Mouse (Mus musculus) heart, embryonic 12.5 days (tissue): Measurements from ENCODE around the gene Arl5a. TPM values are rescaled to one million over a fixed set of nuclear protein-coding genes. Genes with fewer than 3 reads are reported as not detected.

Experiments used
- ATAC-seq: fragments of 200-750 bp; cut with Nextera tagmentation; 2 replicates; pipeline ENCODE4 v1.8.0; 2017; ENCODE audit warnings: moderate TSS enrichment, moderate library complexity; ENCODE audit not compliant: insufficient number of reproducible peaks, low FRiP score
- H3K27ac ChIP-seq: fragments of 300-500 bp; sonication (generic); 2 replicates; pipeline ENCODE4 v1.5.1; 2016; ENCODE audit warnings: mild to moderate bottlenecking, moderate library complexity; ENCODE audit not compliant: poor library complexity, severe bottlenecking
- H3K27me3 ChIP-seq: fragments of 300-500 bp; sonication (generic); replicated peaks from 2 replicates; pipeline ENCODE4 v1.6.1; 2016; ENCODE audit warnings: mild to moderate bottlenecking, moderate library complexity
- H3K36me3 ChIP-seq: fragments of 300-500 bp; sonication (generic); 2 replicates; pipeline ENCODE4 v1.6.1; 2016; ENCODE audit warnings: mild to moderate bottlenecking, moderate library complexity
- H3K4me1 ChIP-seq: fragments of 300-500 bp; sonication (generic); replicated peaks from 2 replicates; pipeline ENCODE4 v1.6.1; 2016; ENCODE audit warnings: mild to moderate bottlenecking
- H3K4me2 ChIP-seq: fragments of 300-500 bp; sonication (generic); 2 replicates; pipeline ENCODE4 v1.6.1; 2016; ENCODE audit warnings: mild to moderate bottlenecking, moderate library complexity
- H3K4me3 ChIP-seq: fragments of 300-500 bp; sonication (generic); 2 replicates; pipeline ENCODE4 v1.5.1; 2016; ENCODE audit warnings: mild to moderate bottlenecking
- H3K9ac ChIP-seq: fragments of 300-500 bp; sonication (generic); 2 replicates; pipeline ENCODE4 v1.6.1; 2016; ENCODE audit warnings: mild to moderate bottlenecking, moderate library complexity
- H3K9me3 ChIP-seq: fragments of 300-500 bp; sonication (generic); replicated peaks from 2 replicates; pipeline ENCODE4 v1.6.1; 2016; ENCODE audit warnings: mild to moderate bottlenecking, moderate library complexity
- WGBS: fragments of 180-500 bp; shearing (Covaris S2); methylation state at CpG from one replicate; pipeline ENCODE4 v1.1.7; 2016; 5-methylcytosine and 5-hydroxymethylcytosine counted together
- polyA plus RNA-seq: library from polyadenylated mRNA; unstranded; fragments of >200 nt; fragmentation: Nextera tagmentation; extraction: Ambion mirVana; gene quantifications from 2 replicates; pipeline ENCODE4 v1.2.1, GENCODE M21; 2016

Arl5a gene
- polyA plus RNA-seq, 1 experiment from 2014 or later, result 86.4 TPM

DNA sequence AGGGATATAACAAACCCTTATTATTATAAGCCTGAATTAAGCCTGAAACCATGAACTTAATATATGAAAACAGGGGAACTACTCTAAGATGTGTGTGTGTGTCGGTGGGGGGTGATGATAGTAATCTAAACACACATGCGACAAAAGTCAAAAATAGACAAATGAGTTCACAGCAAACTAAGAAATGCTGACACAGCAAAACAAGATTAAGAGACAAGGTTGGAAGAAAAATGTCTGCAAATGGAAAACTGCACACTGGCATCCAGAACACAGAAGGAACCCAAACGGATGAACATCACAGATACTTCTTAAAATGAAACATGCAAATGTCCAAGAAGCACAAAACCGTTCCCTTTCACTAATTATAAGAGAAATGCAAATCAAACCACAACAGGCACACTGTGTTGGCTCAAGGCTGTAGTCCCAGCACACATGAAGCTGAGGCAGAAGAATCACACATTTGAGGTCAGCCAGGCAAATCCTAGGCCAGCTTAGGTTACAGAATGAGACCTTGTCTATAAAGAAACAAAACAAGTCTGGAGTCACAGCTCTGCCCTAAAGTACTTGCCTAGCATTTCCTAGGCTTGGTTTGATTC, 15.8 kb upstream of the Arl5a start:
- Histone ChIP-seq H3K9ac (no peak overlapping the region), H3K27ac (no peak overlapping the region), H3K36me3 (no peaks in the 10 kb centered on the region), H3K27me3 (no peaks in the 10 kb centered on the region), H3K4me2 (no peak overlapping the region), H3K4me1 (peaks cover 27% of the 10 kb centered on the region), H3K9me3 (no peaks in the 10 kb centered on the region), H3K4me3 (no peak overlapping the region)
- ATAC-seq, result no peak
- WGBS, result 79% methylated on average over 4 of the region's 4 CpGs

DNA sequence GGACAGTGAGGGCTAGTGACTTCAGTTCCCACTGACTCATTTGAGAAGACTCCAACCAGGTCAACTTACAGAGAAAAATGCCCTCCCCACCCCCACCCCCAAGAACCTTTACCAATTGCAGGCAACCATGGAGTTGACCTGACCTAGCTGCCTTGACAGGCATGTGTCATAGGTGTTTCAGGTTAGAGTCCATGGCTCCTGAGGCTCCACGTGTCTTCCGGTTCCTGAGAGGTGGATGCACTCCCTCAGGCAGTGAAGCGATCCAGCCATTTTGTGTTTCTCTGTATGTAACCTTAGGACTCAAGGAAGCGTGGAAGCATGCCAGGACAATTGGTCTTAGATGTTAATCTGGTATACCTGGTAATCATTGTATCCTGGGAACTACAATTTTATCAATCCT, 13.7 kb upstream of the Arl5a start:
- no peak overlapping the region for H3K27ac ChIP-seq
- peaks cover 27% of the 10 kb centered on the region for H3K4me1 ChIP-seq
- no peak overlapping the region for H3K4me3 ChIP-seq
- no peak overlapping the region for H3K4me2 ChIP-seq
- 0 out of 2 replicates have a peak, but pooled peaks have one; percentile 8 for ATAC-seq
- WGBS, result 89% methylated on average over 4 of the region's 4 CpGs
- no peaks in the 10 kb centered on the region for H3K9me3 ChIP-seq
- H3K9ac ChIP-seq, result no peak overlapping the region
- no peaks in the 10 kb centered on the region for H3K27me3 ChIP-seq
- H3K36me3 ChIP-seq, result no peaks in the 10 kb centered on the region

DNA sequence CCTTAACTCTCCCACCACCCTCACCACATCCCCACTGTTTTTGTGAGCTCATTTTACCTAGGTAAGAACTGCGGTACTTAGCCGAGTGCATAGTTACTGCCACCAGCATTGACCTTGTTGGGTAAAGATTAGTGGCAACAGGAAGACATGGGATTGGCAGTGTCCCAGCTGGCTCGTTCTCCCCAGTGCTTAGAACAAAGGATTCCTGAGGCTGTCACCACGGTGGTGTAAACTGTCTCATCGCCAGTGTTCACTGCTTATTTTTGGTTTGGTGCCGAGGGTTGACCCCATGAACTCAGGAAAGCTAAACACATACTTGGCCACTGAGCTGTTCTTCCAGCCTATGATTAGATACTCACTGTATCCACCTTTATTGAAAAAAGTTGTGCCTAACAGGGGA, 13.3 kb upstream of the Arl5a start:
- no peaks in the 10 kb centered on the region for H3K9me3 ChIP-seq
- 23% methylated on average over 6 of the region's 6 CpGs for whole genome bisulfite sequencing
- H3K4me2 ChIP-seq, result no peak overlapping the region
- no peak overlapping the region for H3K4me3 ChIP-seq
- H3K27me3 ChIP-seq, result no peaks in the 10 kb centered on the region
- H3K27ac ChIP-seq, result peak overlapping the region; percentile 48
- peak; percentile 86 for ATAC-seq
- peaks cover 27% of the 10 kb centered on the region for H3K4me1 ChIP-seq
- H3K36me3 ChIP-seq, result no peaks in the 10 kb centered on the region
- no peak overlapping the region for H3K9ac ChIP-seq

DNA sequence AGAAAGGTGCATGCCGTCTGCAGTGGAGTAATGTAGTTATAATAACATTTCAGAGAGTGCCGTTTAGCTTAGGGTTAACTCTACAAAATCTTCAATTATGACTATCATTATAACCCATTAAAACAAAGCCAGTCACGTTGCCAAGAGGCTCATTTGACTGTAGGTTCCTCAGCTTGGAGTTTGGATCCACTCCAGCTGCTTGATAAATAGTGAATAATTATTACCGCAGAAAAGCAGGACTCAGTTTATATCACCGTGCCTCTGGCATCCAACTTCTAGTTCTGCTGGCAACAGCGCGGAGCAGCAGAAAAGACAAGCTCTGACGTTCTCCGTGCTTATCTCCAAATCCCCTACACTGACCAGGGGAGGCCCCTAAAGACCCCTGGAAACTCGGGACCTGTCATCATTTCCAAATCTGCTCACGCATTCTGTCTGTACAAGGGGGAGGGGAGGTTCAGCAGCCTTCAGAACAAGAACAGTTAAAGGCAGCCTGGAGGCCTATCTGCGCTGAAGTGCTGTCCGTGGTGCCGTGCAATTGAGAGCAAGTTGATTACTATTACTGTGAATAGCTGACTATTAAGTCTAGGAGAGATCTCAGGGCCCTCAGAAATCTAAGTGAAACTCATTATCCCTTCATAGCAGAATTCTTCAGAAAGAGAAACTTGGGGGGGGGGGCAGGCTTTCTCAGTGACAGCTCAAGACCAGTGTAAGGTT, 11.4 kb upstream of the Arl5a start:
- Histone ChIP-seq H3K27ac (no peak overlapping the region), H3K4me1 (peaks cover 20% of the 10 kb centered on the region), H3K27me3 (no peaks in the 10 kb centered on the region), H3K4me3 (peak overlapping the region; percentile 21), H3K9me3 (no peaks in the 10 kb centered on the region), H3K36me3 (no peaks in the 10 kb centered on the region), H3K4me2 (peak overlapping the region; percentile 59), H3K9ac (no peak overlapping the region)
- ATAC-seq, result 0 out of 2 replicates have a peak, but pooled peaks have one; percentile 35
- WGBS, result 30% methylated on average over 14 of the region's 14 CpGs

DNA sequence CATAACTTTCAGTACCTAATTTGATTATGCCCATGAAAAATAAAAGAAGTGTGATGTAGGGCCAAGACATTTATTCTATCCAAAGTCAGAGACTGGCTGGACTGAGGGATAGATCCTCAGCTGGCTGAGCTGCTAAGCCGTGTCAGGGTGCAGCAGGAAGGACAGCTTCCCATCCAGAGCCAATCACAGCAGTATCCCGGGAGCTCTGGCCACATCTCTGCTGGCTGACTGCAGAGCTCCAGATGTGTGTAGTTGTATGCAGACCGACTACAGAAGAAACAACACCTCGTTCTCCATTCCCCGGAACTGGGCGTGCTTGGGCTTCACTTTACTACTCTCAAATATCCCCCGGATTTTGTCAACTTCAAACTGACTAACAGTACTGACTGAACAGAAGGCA, 8.7 kb upstream of the Arl5a start:
- H3K27ac ChIP-seq, result no peak overlapping the region
- peaks cover 14% of the 10 kb centered on the region for H3K4me1 ChIP-seq
- ATAC-seq, result no peak
- H3K36me3 ChIP-seq, result no peaks in the 10 kb centered on the region
- no peak overlapping the region for H3K4me3 ChIP-seq
- H3K4me2 ChIP-seq, result no peak overlapping the region
- no peak overlapping the region for H3K9ac ChIP-seq
- H3K27me3 ChIP-seq, result no peaks in the 10 kb centered on the region
- WGBS, result 56% methylated on average over 7 of the region's 7 CpGs
- H3K9me3 ChIP-seq, result no peaks in the 10 kb centered on the region

DNA sequence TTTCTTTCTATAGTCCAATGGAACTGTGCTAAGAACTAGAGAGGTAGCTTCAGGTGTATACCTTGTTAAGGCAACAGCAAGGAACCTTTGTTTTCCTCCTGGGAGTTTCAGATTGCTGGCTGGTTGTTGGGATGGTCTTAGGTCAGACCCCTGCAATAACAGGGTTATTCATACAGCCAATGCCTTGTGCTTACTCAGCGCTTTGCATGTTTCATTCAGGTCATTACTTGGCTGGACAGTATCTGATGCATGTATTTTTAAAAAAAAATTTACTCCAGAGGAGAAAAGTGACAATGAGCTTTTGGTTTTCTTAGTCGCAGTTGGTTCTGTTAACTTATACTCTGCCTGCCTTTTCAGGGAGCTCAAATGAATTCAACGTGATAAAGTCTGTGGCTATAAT, 2.7 kb upstream of the Arl5a start:
- 75% methylated on average over 3 of the region's 3 CpGs for WGBS
- ATAC-seq, result no peak
- H3K9ac ChIP-seq, result no peak overlapping the region

DNA sequence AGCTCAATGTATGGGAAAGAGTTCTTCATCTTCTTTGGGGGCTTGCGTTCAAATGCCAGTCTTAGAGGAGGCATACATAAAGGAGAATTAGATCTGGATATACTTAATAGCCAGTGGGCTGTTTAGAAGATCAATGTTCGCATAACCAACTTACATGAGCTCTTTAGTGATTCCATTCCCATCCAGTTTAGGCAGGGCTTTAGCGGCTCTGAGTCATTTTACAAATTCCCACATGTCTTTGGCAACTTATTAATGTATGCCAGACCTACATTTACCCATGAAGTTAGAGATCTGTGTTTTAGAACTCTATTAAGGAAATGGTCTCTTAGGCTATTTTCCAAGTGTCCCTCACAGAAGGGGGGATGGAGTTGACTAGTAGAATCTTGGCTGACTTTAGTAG, 1.3 kb upstream of the Arl5a start:
- 0 out of 2 replicates have a peak overlapping the region, but pooled peaks have one; percentile 72 for H3K4me3 ChIP-seq
- H3K27ac ChIP-seq, result no peak overlapping the region
- no peaks in the 10 kb centered on the region for H3K9me3 ChIP-seq
- H3K4me1 ChIP-seq, result peaks cover 21% of the 10 kb centered on the region
- ATAC-seq, result no peak
- 84% methylated on average over 3 of the region's 3 CpGs for WGBS
- H3K27me3 ChIP-seq, result no peaks in the 10 kb centered on the region
- H3K36me3 ChIP-seq, result no peaks in the 10 kb centered on the region
- H3K4me2 ChIP-seq, result peak overlapping the region; percentile 86
- no peak overlapping the region for H3K9ac ChIP-seq

More for the DNA sequence above, 2.7 kb upstream of the Arl5a start:
- Histone ChIP-seq H3K4me2 (no peak overlapping the region), H3K4me1 (peaks cover 9% of the 10 kb centered on the region), H3K27ac (no peak overlapping the region), H3K4me3 (no peak overlapping the region), H3K9me3 (no peaks in the 10 kb centered on the region), H3K36me3 (no peaks in the 10 kb centered on the region), H3K27me3 (no peaks in the 10 kb centered on the region)

DNA sequence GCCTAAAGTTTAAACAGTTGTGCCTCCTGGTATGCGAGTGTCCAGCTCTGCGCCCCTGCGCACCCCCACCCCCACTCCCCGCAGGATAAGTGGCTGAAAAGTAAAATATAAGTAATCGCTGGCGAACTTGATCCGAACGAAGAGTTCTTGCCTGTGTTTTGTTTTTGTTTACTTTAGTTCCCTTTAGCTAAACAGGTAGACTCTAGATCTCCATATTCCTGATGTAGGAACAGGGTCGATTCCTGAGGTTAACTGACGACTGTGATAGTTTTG, 758 bp upstream of the Arl5a start:
- peak overlapping the region; percentile 86 for H3K4me2 ChIP-seq
- H3K36me3 ChIP-seq, result no peaks in the 10 kb centered on the region
- H3K9me3 ChIP-seq, result no peaks in the 10 kb centered on the region
- peak overlapping the region; percentile 67 for H3K27ac ChIP-seq
- peaks cover 25% of the 10 kb centered on the region for H3K4me1 ChIP-seq
- WGBS, result 21% methylated on average over 10 of the region's 10 CpGs
- no peak for ATAC-seq
- H3K27me3 ChIP-seq, result no peaks in the 10 kb centered on the region
- peak overlapping the region; percentile 86 for H3K9ac ChIP-seq
- peak overlapping the region; percentile 72 for H3K4me3 ChIP-seq

DNA sequence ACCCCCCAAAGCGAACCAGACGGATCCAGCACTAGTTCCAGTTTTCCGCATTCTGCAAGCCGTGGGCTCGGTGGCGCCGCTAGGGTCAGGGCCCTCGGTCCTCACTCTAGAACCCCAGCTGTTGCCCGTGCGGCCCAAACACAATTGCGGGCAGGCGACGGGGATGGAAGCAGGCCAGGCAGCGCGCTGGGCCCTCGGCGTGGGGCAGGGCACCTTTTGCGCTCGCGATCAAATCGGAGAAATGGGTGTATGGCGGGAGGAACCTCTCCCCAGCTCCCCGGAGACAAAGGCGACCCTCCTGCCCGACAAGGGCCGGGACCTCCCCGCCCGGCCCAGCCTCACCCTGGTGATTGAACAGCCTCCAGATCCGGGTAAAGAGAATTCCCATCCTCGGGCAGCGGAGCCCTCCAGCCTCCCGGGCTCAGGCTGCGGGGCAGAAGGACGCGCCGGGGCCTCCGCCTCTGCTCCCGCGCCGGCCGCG, 413 bp downstream of the Arl5a start:
- Histone ChIP-seq H3K4me2 (peak overlapping the region; percentile 86), H3K36me3 (no peaks in the 10 kb centered on the region), H3K27me3 (no peaks in the 10 kb centered on the region), H3K9me3 (no peaks in the 10 kb centered on the region), H3K4me3 (peak overlapping the region; percentile 72), H3K4me1 (peaks cover 36% of the 10 kb centered on the region), H3K9ac (peak overlapping the region; percentile 86), H3K27ac (peak overlapping the region; percentile 80)
- under 1% methylated on average over 41 of the region's 42 CpGs for WGBS
- peak; percentile 66 for ATAC-seq

DNA sequence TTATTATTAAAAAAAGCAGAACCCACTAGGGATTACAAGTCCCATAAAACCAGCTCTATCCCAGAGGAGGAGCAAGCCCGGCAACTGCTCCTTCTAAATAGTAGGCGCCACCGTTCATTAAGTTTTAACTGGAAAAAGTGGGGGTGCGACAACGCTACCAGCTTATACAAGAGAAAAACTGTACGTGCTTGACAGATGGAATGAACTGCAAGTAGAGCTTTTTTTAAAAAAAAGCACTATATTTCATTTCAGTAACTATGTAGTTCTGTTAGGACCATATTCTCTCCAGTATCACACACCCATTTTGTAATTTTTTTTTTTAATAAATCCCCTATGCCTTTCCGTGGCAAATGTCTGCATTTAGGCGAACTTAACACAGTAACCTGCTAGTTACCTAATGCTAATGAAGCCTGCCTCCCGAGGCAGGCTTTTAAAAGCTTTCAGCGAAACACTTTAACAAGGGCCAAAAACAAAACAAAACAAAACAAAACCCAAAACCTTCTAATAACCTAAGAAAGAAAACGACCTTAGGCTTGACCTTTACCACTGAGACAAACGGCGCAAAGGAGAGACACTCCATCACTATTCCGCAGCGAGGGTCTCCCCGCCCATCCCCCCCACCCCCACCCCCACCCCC, 972 bp downstream of the Arl5a start:
- Histone ChIP-seq H3K27me3 (no peaks in the 10 kb centered on the region), H3K36me3 (no peaks in the 10 kb centered on the region), H3K4me2 (peak overlapping the region; percentile 86), H3K9ac (peak overlapping the region; percentile 86), H3K4me3 (peak overlapping the region; percentile 72), H3K9me3 (no peaks in the 10 kb centered on the region), H3K4me1 (peaks cover 41% of the 10 kb centered on the region), H3K27ac (peak overlapping the region; percentile 80)
- 2% methylated on average over 16 of the region's 16 CpGs for WGBS
- no peak for ATAC-seq

DNA sequence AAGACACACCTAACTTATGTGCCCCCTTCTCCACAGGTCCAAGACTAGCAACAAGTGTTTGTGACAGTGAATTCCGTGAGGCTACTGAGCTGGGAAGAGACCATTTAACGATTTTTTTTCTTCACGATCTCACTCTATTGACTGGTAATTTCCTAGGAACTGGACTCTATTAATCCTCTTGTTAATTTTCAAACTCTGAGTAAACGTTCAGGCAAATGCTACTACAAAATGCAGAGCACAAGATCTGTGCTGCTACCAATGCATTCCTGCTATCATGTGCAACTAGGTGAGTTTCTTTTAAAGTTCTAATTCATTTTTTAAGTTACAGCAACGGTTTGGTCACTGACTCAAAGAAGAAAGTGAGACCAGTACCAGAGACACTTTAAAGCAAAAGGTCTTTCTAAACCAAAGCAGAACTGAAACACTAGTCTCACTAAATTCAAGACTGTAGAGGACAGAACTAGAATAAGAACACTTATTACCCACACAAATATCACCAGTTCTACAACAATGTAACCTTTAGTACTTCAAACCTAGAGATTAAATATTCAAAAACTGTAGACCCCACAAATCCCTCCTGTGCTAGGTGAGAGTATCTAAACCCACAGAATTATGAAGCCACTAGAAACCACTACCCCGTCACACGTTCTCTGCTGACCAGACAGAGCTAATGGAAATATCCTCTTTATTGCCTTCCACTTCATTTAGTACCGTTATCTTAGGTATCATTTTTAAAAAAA, 1.7 kb downstream of the Arl5a start:
- no peak for ATAC-seq
- Histone ChIP-seq H3K9ac (peak overlapping the region; percentile 86), H3K9me3 (no peaks in the 10 kb centered on the region), H3K36me3 (no peaks in the 10 kb centered on the region), H3K27ac (peak overlapping the region; percentile 80; the same call in 1 of the 2 replicates), H3K4me3 (peak overlapping the region; percentile 72), H3K27me3 (no peaks in the 10 kb centered on the region), H3K4me1 (peaks cover 44% of the 10 kb centered on the region), H3K4me2 (peak overlapping the region; percentile 86)
- 46% methylated on average over 8 of the region's 8 CpGs for WGBS
